Mouse (Mus musculus): ENCODE measurements around the gene 2510002D24Rik. TPM values are rescaled to one million over a fixed set of nuclear protein-coding genes. Genes with fewer than 3 reads are reported as not detected.

The 2510002D24Rik gene
- polyA plus RNA-seq, 1 experiment from 2014 or later = 18.3 TPM

DNA sequence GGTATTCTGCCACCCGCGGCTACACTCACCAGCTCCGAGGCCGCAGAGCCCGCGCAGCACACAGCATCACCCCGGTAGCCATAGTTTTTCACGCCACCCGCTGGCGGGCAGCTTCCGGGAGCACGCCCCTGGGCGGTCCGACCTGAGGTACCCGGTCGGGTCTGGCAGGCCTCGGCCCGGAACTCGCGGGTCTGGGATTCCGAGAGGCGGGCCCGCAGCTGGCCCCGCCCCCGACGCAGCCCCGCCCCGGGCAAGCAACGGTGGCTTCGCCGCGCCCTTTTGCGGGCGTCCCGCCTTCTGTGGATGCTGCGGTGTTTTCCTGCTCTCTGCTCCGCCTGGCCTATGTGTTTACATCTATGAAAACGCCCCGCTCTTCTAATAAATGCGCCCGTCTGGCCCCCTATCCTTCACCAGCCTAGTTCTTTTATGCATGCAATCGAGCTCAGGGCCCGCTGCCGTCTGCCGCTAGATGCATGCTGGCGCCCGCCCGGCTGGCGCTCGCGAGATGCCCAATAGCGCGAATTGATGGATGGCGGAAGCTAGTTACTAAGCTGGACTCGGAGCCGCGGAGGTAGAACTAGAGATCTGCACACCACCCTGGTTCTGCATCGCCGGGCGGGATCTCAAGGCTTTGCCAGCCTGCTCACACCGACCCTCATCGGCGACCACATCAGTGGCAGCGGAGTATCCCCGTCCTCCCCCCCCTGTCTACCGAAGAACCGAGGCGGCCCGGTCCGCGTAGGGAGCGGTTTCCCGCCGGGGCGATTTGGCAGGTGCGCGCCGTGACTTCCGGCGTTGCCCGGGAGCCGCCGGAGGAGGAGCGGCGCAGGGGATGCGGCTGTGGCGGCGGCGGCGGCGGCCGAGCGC is 40.3 kb downstream of the 2510002D24Rik start, which contains the start of the genes Mrpl40 and Hira:
Mrpl40 (minus strand) TSS at position 421 of the 867 bp plus-strand sequence.
Hira (plus strand) TSS at position 596 of the 867 bp plus-strand sequence.
- Histone ChIP-seq H3K4me2 (replicated peaks; ENCODE audit: low read depth) (peak within 1 kb of the TSS; percentile 86), H3K36me3 (ENCODE audit: control insufficient read depth, insufficient read depth) (peaks cover 18% of the 10 kb centered on the region; the same call in 1 of the 2 replicates), H3K4me1 (replicated peaks; ENCODE audit: control insufficient read depth, insufficient read depth, low read length) (no peaks in the 10 kb centered on the region), H3K27ac (ENCODE audit: low read depth, low read length) (peak within 1 kb of the TSS; percentile 94), H3K27me3 (replicated peaks; ENCODE audit: control insufficient read depth, insufficient read depth, low read length) (no peaks in the 10 kb centered on the region), H3K4me3 (ENCODE audit: low read depth, low read length) (peak within 1 kb of the TSS; percentile 91), H3K9ac (ENCODE audit: low read depth, low read length) (peak within 1 kb of the TSS; percentile 84), H3K9me3 (ENCODE audit: control insufficient read depth) (no peaks in the 10 kb centered on the region)
- under 1% methylated on average over 91 of the region's 93 CpGs for WGBS
- ATAC-seq = peak; percentile 92
- TF ChIP-seq CTCF (IDR thresholded peaks at IDR 0.05; ENCODE audit: low read depth) = peak; percentile 14; the same call in 1 of the 2 replicates

DNA sequence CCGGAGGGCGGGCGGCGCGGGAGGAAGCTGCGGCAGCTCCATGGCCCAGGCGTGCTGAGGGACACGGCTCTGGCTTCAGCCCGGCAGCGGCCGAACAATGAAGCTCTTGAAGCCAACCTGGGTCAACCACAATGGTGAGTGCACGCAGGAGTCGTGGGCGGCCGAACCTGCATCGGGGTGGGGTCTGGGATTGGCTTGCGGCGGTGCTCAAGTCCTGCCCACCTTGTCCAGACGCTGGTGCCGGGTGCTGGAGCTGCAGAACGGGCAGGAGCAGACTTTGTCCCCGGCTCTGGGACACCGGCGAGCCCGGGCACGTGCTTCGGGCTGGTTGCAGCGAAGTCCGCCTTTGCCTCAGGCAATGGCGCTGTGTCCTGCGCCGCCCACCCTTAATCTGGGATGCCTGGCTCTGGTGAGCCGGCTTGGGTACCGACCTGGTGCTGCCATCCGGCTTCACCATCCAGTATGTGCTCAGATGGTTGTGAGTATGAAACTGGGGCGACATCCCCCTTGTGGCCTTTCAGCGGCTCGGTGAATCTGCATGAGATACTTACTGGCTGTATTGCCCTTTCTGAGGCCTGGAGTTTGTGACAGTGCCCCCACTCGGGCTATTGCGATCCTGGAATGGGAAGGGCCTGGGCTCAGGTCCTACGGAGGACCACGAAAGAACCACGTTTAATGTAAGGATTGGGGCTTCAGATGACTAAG is 41.2 kb downstream of the 2510002D24Rik start:
- peak overlapping the region; percentile 84 for H3K9ac ChIP-seq (ENCODE audit: low read depth, low read length)
- H3K27me3 ChIP-seq (replicated peaks; ENCODE audit: control insufficient read depth, insufficient read depth, low read length) = no peaks in the 10 kb centered on the region
- H3K4me1 ChIP-seq (replicated peaks; ENCODE audit: control insufficient read depth, insufficient read depth, low read length) = no peaks in the 10 kb centered on the region
- peak overlapping the region; percentile 91 for H3K4me3 ChIP-seq (ENCODE audit: low read depth, low read length)
- TF ChIP-seq CTCF (IDR thresholded peaks at IDR 0.05; ENCODE audit: low read depth) = peak; percentile 69
- ATAC-seq = peak; percentile 45
- peak overlapping the region; percentile 86 for H3K4me2 ChIP-seq (replicated peaks; ENCODE audit: low read depth)
- peak overlapping the region; percentile 94 for H3K27ac ChIP-seq (ENCODE audit: low read depth, low read length)
- under 1% methylated on average over 40 of the region's 43 CpGs for WGBS
- H3K36me3 ChIP-seq (ENCODE audit: control insufficient read depth, insufficient read depth) = peaks cover 17% of the 10 kb centered on the region; the same call in 1 of the 2 replicates
- no peaks in the 10 kb centered on the region for H3K9me3 ChIP-seq (ENCODE audit: control insufficient read depth)

DNA sequence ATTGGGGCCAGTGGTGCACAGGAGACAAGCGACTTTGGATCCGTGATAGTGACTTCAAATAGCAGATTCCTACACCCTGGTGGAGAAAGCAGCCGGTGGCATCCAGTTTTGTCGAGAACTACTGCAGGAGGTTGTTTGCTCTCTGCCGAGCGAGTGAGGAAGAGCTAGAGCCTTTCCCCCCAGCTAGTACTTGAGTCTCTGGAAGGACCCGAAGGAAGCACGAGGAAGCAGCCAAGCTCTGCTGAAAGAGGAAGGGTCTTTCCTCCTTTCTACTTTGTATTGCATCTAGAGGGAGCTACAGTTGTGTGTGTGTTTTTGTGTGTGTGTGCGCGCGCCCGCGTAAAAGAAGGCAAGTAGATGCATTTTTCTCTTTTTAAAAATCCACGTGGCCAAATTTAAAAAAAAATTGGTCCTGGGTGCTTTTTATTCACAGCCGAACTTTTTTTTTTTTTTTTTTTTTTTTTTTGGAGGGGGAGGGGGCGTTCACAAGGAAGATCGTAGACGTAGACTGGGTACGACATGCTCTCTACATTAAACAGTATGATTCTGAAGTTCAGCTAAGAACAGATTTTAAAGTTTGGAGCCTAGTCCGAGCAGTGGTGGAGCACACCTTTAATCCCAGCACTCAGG is 41.8 kb downstream of the 2510002D24Rik start:
- no peak for TF ChIP-seq CTCF (IDR thresholded peaks at IDR 0.05; ENCODE audit: low read depth)
- no peaks in the 10 kb centered on the region for H3K9me3 ChIP-seq (ENCODE audit: control insufficient read depth)
- peaks cover 15% of the 10 kb centered on the region; the same call in 1 of the 2 replicates for H3K36me3 ChIP-seq (ENCODE audit: control insufficient read depth, insufficient read depth)
- H3K4me1 ChIP-seq (replicated peaks; ENCODE audit: control insufficient read depth, insufficient read depth, low read length) = no peaks in the 10 kb centered on the region
- H3K4me2 ChIP-seq (replicated peaks; ENCODE audit: low read depth) = peak overlapping the region; percentile 86
- WGBS = 18% methylated on average over 20 of the region's 20 CpGs
- H3K27me3 ChIP-seq (replicated peaks; ENCODE audit: control insufficient read depth, insufficient read depth, low read length) = no peaks in the 10 kb centered on the region
- peak overlapping the region; percentile 84 for H3K9ac ChIP-seq (ENCODE audit: low read depth, low read length)
- peak overlapping the region; percentile 91 for H3K4me3 ChIP-seq (ENCODE audit: low read depth, low read length)
- peak overlapping the region; percentile 94 for H3K27ac ChIP-seq (ENCODE audit: low read depth, low read length)
- ATAC-seq = no peak

DNA sequence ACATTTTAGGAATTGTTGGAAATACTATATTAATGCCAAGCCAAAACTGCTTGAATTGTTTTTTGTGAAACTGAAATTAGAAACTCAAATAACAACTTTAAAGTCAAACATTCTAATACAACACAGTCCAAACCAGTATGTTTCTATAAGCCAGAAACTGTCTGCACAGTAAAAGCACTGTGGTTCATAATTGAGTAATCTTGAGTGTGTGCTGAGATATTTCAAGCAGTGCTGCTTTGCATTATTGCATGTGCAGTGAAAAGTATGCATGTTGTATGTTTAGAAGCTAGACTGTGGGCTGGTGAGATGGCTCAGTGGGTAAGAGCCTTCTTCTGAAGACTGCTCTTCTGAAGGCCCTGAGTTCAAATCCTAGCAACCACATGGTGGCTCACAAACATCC is 47.7 kb downstream of the 2510002D24Rik start:
- H3K4me3 ChIP-seq (ENCODE audit: low read depth, low read length) = no peak overlapping the region
- 0 out of 2 replicates have a peak, but pooled peaks cover 5% of the 10 kb centered on the region for H3K36me3 ChIP-seq (ENCODE audit: control insufficient read depth, insufficient read depth)
- no peak overlapping the region for H3K4me2 ChIP-seq (replicated peaks; ENCODE audit: low read depth)
- TF ChIP-seq CTCF (IDR thresholded peaks at IDR 0.05; ENCODE audit: low read depth) = no peak
- no peak for ATAC-seq
- H3K27ac ChIP-seq (ENCODE audit: low read depth, low read length) = no peak overlapping the region
- H3K4me1 ChIP-seq (replicated peaks; ENCODE audit: control insufficient read depth, insufficient read depth, low read length) = no peaks in the 10 kb centered on the region
- no peaks in the 10 kb centered on the region for H3K27me3 ChIP-seq (replicated peaks; ENCODE audit: control insufficient read depth, insufficient read depth, low read length)
- no peak overlapping the region for H3K9ac ChIP-seq (ENCODE audit: low read depth, low read length)
- H3K9me3 ChIP-seq (ENCODE audit: control insufficient read depth) = no peaks in the 10 kb centered on the region

Other genes starting within 250 kb of the 2510002D24Rik start
- gene Tbx1, start 245.9 kb upstream of the 2510002D24Rik start, polyA plus RNA-seq (2015; fragmentation: Nextera tagmentation; extraction: Ambion mirVana) = 0.93 and 1.0 TPM in 2 replicates
- gene Gp1bb, start 214.2 kb upstream of the 2510002D24Rik start, polyA plus RNA-seq (2015; fragmentation: Nextera tagmentation; extraction: Ambion mirVana) = 1.6 and 2.4 TPM in 2 replicates
- 0.34 and 1.4 TPM in 2 replicates for gene Gm49601, start 210.2 kb upstream of the 2510002D24Rik start, polyA plus RNA-seq (2015; fragmentation: Nextera tagmentation; extraction: Ambion mirVana)
- gene Sept5, start 206.6 kb upstream of the 2510002D24Rik start, polyA plus RNA-seq (2015; fragmentation: Nextera tagmentation; extraction: Ambion mirVana) = 24.7 and 25.4 TPM in 2 replicates
- 23.1 and 25.3 TPM in 2 replicates for gene Cldn5, start 59.7 kb upstream of the 2510002D24Rik start, polyA plus RNA-seq (2015; fragmentation: Nextera tagmentation; extraction: Ambion mirVana)
- 50.1 and 52.3 TPM in 2 replicates for gene Ufd1, start 24.8 kb upstream of the 2510002D24Rik start, polyA plus RNA-seq (2015; fragmentation: Nextera tagmentation; extraction: Ambion mirVana)
- 8.9 and 9.3 TPM in 2 replicates for gene Cdc45, start 24.6 kb upstream of the 2510002D24Rik start, polyA plus RNA-seq (2015; fragmentation: Nextera tagmentation; extraction: Ambion mirVana)
- not detected in 2 replicates for gene Gm28539, start within 50 bp of the 2510002D24Rik start, polyA plus RNA-seq (2015; fragmentation: Nextera tagmentation; extraction: Ambion mirVana)
- gene Mrpl40, start 40.3 kb downstream of the 2510002D24Rik start, polyA plus RNA-seq (2015; fragmentation: Nextera tagmentation; extraction: Ambion mirVana) = 74.1 and 77.8 TPM in 2 replicates
- gene Hira, start 40.5 kb downstream of the 2510002D24Rik start, polyA plus RNA-seq (2015; fragmentation: Nextera tagmentation; extraction: Ambion mirVana) = 6.9 and 8.3 TPM in 2 replicates

Measured in intestine, postnatal 0 days (tissue).